Mouse (Mus musculus): ENCODE data around the gene 9230113P08Rik. TPM values are rescaled to one million over a fixed set of nuclear protein-coding genes. Genes with fewer than 3 reads are reported as not detected.

9230113P08Rik gene
- polyA plus RNA-seq (2012; ENCODE audit: low replicate concordance): not detected in 2 replicates

GRCm38 (mm10) chr9:35908123-35908522, at the start of gene 9230113P08Rik:
9230113P08Rik (plus strand) TSS chr9:35908423.

Other genes with a start within 250 kb of the 9230113P08Rik start
- gene Pate1, start 221.0 kb upstream of the 9230113P08Rik start, polyA plus RNA-seq (2012; ENCODE audit: low replicate concordance): not detected in 2 replicates
- not detected in 2 replicates for gene Gm17677, start 167.4 kb upstream of the 9230113P08Rik start, polyA plus RNA-seq (2012; ENCODE audit: low replicate concordance)
- gene Gm17727, start 130.3 kb upstream of the 9230113P08Rik start, polyA plus RNA-seq (2012; ENCODE audit: low replicate concordance): not detected in 2 replicates
- not detected in 2 replicates for gene Gm27235, start 118.3 kb upstream of the 9230113P08Rik start, polyA plus RNA-seq (2012; ENCODE audit: low replicate concordance)
- not detected in 2 replicates for gene D730048I06Rik, start 118.3 kb upstream of the 9230113P08Rik start, polyA plus RNA-seq (2012; ENCODE audit: low replicate concordance)
- gene 9230110F15Rik, start 64.3 kb upstream of the 9230113P08Rik start, polyA plus RNA-seq (2012; ENCODE audit: low replicate concordance): not detected in 2 replicates
- gene Gm5916, start 220.4 kb downstream of the 9230113P08Rik start, polyA plus RNA-seq (2012; ENCODE audit: low replicate concordance): not detected in 2 replicates